Mouse (Mus musculus): ENCODE measurements at regions not wholly inside any gene's neighbourhood (a gene's known extent, or its start where the extent isn't known, plus 50 kb on each side); places are given as distances from the start of the nearest gene placed in this dataset.

DNA sequence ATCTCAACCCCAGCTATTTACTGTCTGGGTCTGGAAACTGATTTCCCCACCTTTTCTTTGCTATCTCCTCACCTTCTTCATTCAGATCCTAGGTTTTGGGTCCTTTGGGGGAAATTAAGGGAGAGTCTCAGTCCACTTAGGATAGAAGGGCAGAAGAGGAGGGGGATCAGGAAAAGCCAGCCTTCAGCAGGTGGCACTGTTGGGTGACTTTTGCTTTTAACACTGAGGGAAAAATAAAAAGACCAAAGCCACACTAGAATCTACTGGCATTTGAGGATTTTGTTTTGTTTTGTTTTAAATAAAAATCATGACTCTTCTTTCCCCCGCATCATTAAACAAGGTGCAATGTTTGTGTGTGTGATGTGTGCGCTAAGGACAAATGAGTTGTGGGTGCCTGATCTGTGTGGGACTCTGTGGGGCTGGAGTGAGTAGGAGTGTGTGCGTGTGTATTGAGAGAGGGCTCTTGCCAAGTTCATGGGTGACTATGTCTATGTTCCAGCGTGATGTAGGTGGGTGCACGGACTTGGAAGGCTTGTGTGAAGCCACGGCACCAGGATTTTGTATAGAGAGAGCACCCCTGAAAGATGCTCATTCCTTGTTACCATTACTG lies 159.4 kb downstream of the Rps24 start:
- no peak for ATAC-seq
- H3K9me3 ChIP-seq: no peaks in the 10 kb centered on the region
- no peak overlapping the region for H3K4me3 ChIP-seq (replicated peaks)
- H3K27me3 ChIP-seq (replicated peaks): no peaks in the 10 kb centered on the region
- H3K36me3 ChIP-seq: no peaks in the 10 kb centered on the region
- H3K4me2 ChIP-seq (replicated peaks): no peak overlapping the region
- H3K9ac ChIP-seq: no peak overlapping the region
- 74% methylated on average over 6 of the region's 6 CpGs for WGBS
- H3K27ac ChIP-seq: no peak overlapping the region
- H3K4me1 ChIP-seq (replicated peaks): no peaks in the 10 kb centered on the region

DNA sequence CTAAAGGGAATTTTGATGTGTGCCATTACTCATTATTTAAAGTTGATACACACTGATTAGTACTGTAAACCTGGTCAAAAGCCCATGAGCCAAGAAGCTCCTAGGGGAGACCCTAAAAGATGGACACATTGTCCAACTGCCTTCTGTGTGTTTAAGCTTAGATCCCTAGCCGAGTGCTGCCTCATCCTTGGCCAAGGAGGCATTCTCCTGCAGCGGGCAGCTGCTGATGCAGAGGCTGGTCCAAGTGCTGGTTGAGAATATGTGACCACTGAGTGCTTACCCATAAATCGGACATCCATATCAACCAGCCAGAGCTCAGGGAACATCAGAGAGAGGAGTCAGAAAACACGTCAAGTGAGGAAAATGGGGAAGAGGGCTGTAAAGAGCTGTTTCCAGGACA lies 160.8 kb downstream of the Rps24 start:
- 90% methylated on average over 4 of the region's 4 CpGs for WGBS
- no peak overlapping the region for H3K27ac ChIP-seq
- H3K4me3 ChIP-seq (replicated peaks): no peak overlapping the region
- no peaks in the 10 kb centered on the region for H3K27me3 ChIP-seq (replicated peaks)
- no peaks in the 10 kb centered on the region for H3K9me3 ChIP-seq
- no peak overlapping the region for H3K9ac ChIP-seq
- H3K36me3 ChIP-seq: no peaks in the 10 kb centered on the region
- no peak overlapping the region for H3K4me2 ChIP-seq (replicated peaks)
- ATAC-seq: no peak
- no peaks in the 10 kb centered on the region for H3K4me1 ChIP-seq (replicated peaks)

DNA sequence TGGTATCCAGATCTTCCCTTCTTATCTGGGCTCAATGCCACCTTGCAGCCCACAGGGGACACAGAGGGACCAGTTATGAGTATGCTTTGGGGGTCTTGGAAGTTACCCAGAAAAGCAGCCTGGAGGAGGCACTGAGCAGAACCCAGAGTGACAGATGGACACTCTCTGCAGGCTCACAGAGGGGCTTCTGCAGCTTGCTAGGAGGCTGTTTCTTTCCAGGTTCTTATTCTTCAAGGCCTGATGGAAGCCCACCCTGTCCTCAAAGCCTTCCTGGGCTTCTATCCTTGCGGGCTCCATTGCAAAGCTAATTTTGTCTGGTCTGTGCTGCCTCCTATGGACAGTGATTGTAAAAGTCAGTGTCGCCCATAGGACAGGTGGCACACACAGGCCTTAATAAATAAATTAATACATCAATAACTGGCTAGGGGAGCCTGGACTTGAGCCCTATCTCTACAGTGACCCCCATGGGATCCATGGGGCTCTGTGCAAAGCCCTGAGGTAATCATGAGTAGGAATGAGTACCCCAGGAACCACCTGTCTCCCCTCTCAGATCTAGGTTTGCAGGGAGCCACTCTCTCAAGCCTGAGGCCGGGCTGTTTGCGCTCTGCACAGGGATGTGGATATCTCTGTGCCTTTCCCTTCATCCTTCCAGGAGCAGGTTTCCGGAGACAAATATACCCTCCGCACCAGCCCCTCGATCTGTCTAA lies 163.4 kb downstream of the Rps24 start:
- ATAC-seq: peak; percentile 31; the same call in 1 of the 2 replicates
- Histone ChIP-seq H3K36me3 (no peaks in the 10 kb centered on the region), H3K27ac (no peak overlapping the region), H3K4me1 (replicated peaks) (no peaks in the 10 kb centered on the region), H3K27me3 (replicated peaks) (no peaks in the 10 kb centered on the region), H3K4me2 (replicated peaks) (0 out of 2 replicates have a peak overlapping the region, but pooled peaks have one; percentile 28), H3K9ac (no peak overlapping the region), H3K4me3 (replicated peaks) (no peak overlapping the region), H3K9me3 (no peaks in the 10 kb centered on the region)
- WGBS: 60% methylated on average over 7 of the region's 7 CpGs

DNA sequence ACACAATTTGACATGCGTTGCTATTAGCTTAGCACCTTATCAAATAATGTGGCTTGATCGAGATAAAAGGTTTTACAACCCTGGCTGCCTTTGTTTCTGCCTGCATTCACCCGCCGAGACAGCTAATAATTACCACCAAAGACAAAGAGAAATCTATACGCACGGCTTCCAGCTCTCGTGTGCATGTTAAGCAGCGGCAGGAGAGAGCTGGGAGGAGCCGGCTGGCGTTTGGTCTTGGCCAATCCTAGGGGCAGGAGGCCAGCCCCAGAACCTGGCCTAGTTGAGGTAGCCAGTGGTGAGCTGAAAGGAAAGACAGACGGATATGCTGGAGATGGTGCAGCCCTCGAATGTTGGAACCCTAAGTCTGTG lies 164.0 kb downstream of the Rps24 start:
- H3K27ac ChIP-seq: no peak overlapping the region
- 0 out of 2 replicates have a peak, but pooled peaks have one; percentile 59 for ATAC-seq
- H3K4me2 ChIP-seq (replicated peaks): 0 out of 2 replicates have a peak overlapping the region, but pooled peaks have one; percentile 28
- no peak overlapping the region for H3K4me3 ChIP-seq (replicated peaks)
- H3K27me3 ChIP-seq (replicated peaks): no peaks in the 10 kb centered on the region
- no peaks in the 10 kb centered on the region for H3K36me3 ChIP-seq
- WGBS: 28% methylated on average over 12 of the region's 12 CpGs
- H3K9me3 ChIP-seq: no peaks in the 10 kb centered on the region
- H3K9ac ChIP-seq: no peak overlapping the region
- H3K4me1 ChIP-seq (replicated peaks): no peaks in the 10 kb centered on the region

DNA sequence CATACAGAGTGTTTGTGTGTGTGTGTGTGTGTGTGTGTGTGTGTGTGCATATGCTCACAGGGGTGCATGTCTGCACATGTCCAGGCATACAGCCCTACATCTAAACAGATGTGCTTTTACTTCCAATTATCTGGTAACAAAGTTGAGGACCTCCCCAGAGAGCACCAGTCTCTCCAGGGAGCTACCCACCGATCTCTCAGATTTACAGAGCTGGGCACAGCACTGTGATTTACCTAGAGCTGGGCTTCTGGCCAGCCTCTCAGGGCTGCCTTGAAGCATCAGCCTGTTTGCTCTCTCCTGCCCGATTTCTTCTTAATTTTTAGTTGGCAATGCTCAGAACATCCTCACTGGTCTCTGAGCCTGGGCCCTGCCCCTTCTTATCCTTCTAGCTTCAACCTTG lies 165.7 kb downstream of the Rps24 start:
- no peaks in the 10 kb centered on the region for H3K4me1 ChIP-seq (replicated peaks)
- no peaks in the 10 kb centered on the region for H3K9me3 ChIP-seq
- no peak overlapping the region for H3K4me2 ChIP-seq (replicated peaks)
- H3K36me3 ChIP-seq: no peaks in the 10 kb centered on the region
- 68% methylated on average over 2 of the region's 2 CpGs for WGBS
- no peak for ATAC-seq
- H3K27me3 ChIP-seq (replicated peaks): no peaks in the 10 kb centered on the region
- H3K4me3 ChIP-seq (replicated peaks): no peak overlapping the region
- no peak overlapping the region for H3K9ac ChIP-seq
- no peak overlapping the region for H3K27ac ChIP-seq

DNA sequence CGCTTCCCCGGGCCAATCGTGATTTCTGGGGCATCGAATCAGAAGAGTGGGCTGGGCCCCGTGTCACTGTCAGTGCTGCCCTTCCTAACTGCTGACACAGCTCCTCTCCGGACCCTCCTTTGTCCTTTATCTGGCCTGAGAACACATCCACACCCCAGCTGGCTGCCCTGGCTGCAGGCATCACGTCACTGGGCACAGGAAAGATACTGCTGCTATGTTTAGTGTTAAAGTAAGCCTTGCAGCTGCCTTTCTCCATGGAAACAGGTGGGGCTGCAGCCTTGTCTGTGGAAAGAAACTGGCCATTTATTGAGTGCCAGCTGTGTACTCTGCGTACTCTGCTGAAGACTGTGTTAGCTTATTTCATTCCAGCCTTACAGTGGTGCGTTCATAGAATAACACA lies 168.7 kb downstream of the Rps24 start:
- H3K4me1 ChIP-seq (replicated peaks): no peaks in the 10 kb centered on the region
- no peak overlapping the region for H3K9ac ChIP-seq
- H3K9me3 ChIP-seq: no peaks in the 10 kb centered on the region
- no peak for ATAC-seq
- no peak overlapping the region for H3K4me2 ChIP-seq (replicated peaks)
- no peaks in the 10 kb centered on the region for H3K36me3 ChIP-seq
- H3K27me3 ChIP-seq (replicated peaks): no peaks in the 10 kb centered on the region
- H3K4me3 ChIP-seq (replicated peaks): no peak overlapping the region
- WGBS: 54% methylated on average over 9 of the region's 9 CpGs
- no peak overlapping the region for H3K27ac ChIP-seq

DNA sequence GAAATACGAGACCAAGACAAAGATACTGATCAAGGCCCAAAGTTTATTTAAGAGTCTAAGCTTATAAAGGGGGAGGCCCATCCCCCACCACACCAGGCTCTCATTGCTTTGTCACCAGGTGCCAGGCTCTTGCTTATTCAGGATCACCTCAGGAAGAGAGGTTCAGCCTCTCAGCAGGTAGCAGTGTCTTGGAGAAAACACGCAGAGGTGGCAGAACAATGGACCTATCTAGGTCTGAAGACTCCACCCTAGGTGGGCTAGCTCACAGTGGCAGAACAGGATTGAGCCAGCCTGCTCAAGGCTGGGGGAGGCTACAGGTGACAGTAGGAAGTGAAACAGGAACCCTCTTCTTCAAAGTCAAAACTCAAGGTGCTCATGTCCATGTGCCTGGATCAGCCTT lies 174.9 kb downstream of the Rps24 start:
- Histone ChIP-seq H3K4me3 (replicated peaks) (no peak overlapping the region), H3K27me3 (replicated peaks) (no peaks in the 10 kb centered on the region), H3K9me3 (no peaks in the 10 kb centered on the region), H3K9ac (no peak overlapping the region), H3K4me2 (replicated peaks) (no peak overlapping the region), H3K36me3 (no peaks in the 10 kb centered on the region), H3K4me1 (replicated peaks) (no peaks in the 10 kb centered on the region), H3K27ac (no peak overlapping the region)
- no peak for ATAC-seq
- WGBS: 73% methylated on average over 2 of the region's 2 CpGs

DNA sequence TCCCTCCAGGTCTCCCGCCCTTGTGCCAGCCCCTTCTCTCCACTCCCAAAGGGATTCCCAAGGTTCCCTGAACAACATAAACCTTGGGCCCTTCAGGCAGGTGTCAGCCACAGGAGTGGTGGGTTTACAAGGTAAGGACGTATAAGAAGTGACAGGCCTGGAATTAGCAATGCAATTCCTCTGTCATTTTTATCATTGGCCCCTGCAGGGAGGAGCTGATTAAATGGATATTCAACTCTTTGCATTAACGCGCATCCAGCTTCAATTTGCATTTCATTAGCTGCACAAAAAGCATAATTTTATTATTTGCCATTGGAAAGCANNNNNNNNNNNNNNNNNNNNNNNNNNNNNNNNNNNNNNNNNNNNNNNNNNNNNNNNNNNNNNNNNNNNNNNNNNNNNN lies 178.3 kb downstream of the Rps24 start:
- H3K9me3 ChIP-seq: no peaks in the 10 kb centered on the region
- H3K4me3 ChIP-seq (replicated peaks): no peak overlapping the region
- WGBS: 84% methylated on average over 4 of the region's 4 CpGs
- no peak overlapping the region for H3K4me2 ChIP-seq (replicated peaks)
- no peaks in the 10 kb centered on the region for H3K27me3 ChIP-seq (replicated peaks)
- no peak overlapping the region for H3K27ac ChIP-seq
- H3K9ac ChIP-seq: no peak overlapping the region
- no peaks in the 10 kb centered on the region for H3K4me1 ChIP-seq (replicated peaks)
- no peaks in the 10 kb centered on the region for H3K36me3 ChIP-seq
- no peak for ATAC-seq
